ENCODE assay signal across 28 mouse cellular contexts in genomic region chr3:34967911-34968310, GRCm38 (mm10).
"Had no signal": no experiment of that assay in that cellular context is flagged by ENCODE, and none has a peak within 500 bp of the region (broad histone marks: within the 10 kb centered on the region; RNA-seq: fewer than 3 reads in every experiment).

No protein-coding gene starts in this region.

- H3K4me1 ChIP-seq: heart, embryonic 10.5 days; heart, embryonic 12.5 days; kidney, embryonic 15.5 days; limb, embryonic 10.5 days; limb, embryonic 12.5 days; liver, embryonic 13.5 days; liver, embryonic 15.5 days had no signal

- DNase-seq: gastrocnemius, adult 2 months; gastrocnemius, postnatal 10 days; gastrocnemius, postnatal 25 days; heart, adult 18-20 months; heart, postnatal 14 days; heart, postnatal 36 days; kidney, adult 11 months; kidney, adult 2 months; kidney, adult 9 months; kidney, postnatal 14 days; kidney, postnatal 36 days; liver; liver, embryonic 13.5 days; liver, postnatal 0 days had no signal

- H3K4me3 ChIP-seq: gastrocnemius, adult 2 months; heart, embryonic 10.5 days; heart, embryonic 12.5 days; hindbrain, embryonic 13.5 days; hindbrain, embryonic 15.5 days; kidney, embryonic 15.5 days; layer of hippocampus, adult 2 months; left cerebral cortex, adult 2 months; limb, embryonic 10.5 days; limb, embryonic 12.5 days; liver, embryonic 13.5 days; liver, embryonic 15.5 days had no signal

- H3K4me2 ChIP-seq: heart, embryonic 12.5 days; hindbrain, embryonic 13.5 days; hindbrain, embryonic 15.5 days; kidney, embryonic 15.5 days; limb, embryonic 12.5 days; liver, embryonic 11.5 days; liver, embryonic 13.5 days; liver, embryonic 15.5 days had no signal

- H3K27ac ChIP-seq: gastrocnemius, adult 2 months; heart, embryonic 10.5 days; hindbrain, embryonic 13.5 days; hindbrain, embryonic 15.5 days; hindbrain, postnatal 0 days; kidney, embryonic 15.5 days; kidney, postnatal 0 days; layer of hippocampus, adult 2 months; left cerebral cortex, adult 2 months; limb, embryonic 10.5 days; limb, embryonic 12.5 days; liver, embryonic 13.5 days; liver, embryonic 15.5 days had no signal

- ATAC-seq: hindbrain, postnatal 0 days; intestine, embryonic 16.5 days; liver, postnatal 0 days had no signal

- H3K27me3 ChIP-seq: hindbrain, embryonic 13.5 days; hindbrain, embryonic 15.5 days; kidney, embryonic 15.5 days; limb, embryonic 12.5 days; liver, embryonic 13.5 days; liver, embryonic 15.5 days had no signal

- H3K9ac ChIP-seq: heart, embryonic 12.5 days; hindbrain, embryonic 13.5 days; hindbrain, embryonic 15.5 days; kidney, embryonic 15.5 days; limb, embryonic 12.5 days; liver, embryonic 13.5 days; liver, embryonic 15.5 days; liver, postnatal 0 days had no signal

- H3K9me3 ChIP-seq: heart, embryonic 10.5 days; heart, embryonic 12.5 days; hindbrain, embryonic 13.5 days; hindbrain, embryonic 15.5 days; kidney, embryonic 15.5 days; limb, embryonic 10.5 days; limb, embryonic 12.5 days; liver, embryonic 13.5 days; liver, embryonic 15.5 days had no signal

- H3K36me3 ChIP-seq: heart, embryonic 10.5 days; heart, embryonic 12.5 days; hindbrain, embryonic 13.5 days; hindbrain, embryonic 15.5 days; kidney, embryonic 15.5 days; limb, embryonic 10.5 days; limb, embryonic 12.5 days; liver, embryonic 13.5 days; liver, embryonic 15.5 days had no signal
